Mouse (Mus musculus): ENCODE results near the gene Naaladl1. TPM values are rescaled to one million over a fixed set of nuclear protein-coding genes. Genes with fewer than 3 reads are reported as not detected.
A peak's percentile ranks its signal among the peaks of the same experiment; 100 is the strongest.
"Not testable (repeated sequence)": the region's sequence is repeated elsewhere in the genome, so short reads cannot be mapped to it uniquely, and the experiment has no call there.

Naaladl1 gene
- polyA plus RNA-seq, 1 experiment from 2014 or later = 0.32 TPM

- Histone ChIP-seq H3K27ac (replicated peaks) (no peak overlapping the region), H3K9ac (no peak overlapping the region), H3K4me1 (replicated peaks) (peaks cover 29% of the 10 kb centered on the region), H3K27me3 (no peaks in the 10 kb centered on the region), H3K9me3 (no peaks in the 10 kb centered on the region), H3K4me2 (no peak overlapping the region), H3K4me3 (no peak overlapping the region), H3K36me3 (peaks cover 13% of the 10 kb centered on the region; the same call in 1 of the 2 replicates)
- 33% methylated on average over 19 of the region's 19 CpGs for WGBS
- no peak for ATAC-seq (ENCODE audit: low read depth)
These were observed 16.2 kb downstream of the Naaladl1 start for GRCm38 (mm10) chr19:6121761-6122160.

- no peak overlapping the region for H3K4me3 ChIP-seq
- peaks cover 13% of the 10 kb centered on the region; the same call in 1 of the 2 replicates for H3K36me3 ChIP-seq
- no peak overlapping the region for H3K4me2 ChIP-seq
- 72% methylated on average over 8 of the region's 8 CpGs for WGBS
- H3K9me3 ChIP-seq = no peaks in the 10 kb centered on the region
- H3K9ac ChIP-seq = 0 out of 2 replicates have a peak overlapping the region, but pooled peaks have one; percentile 31
- no peak for ATAC-seq (ENCODE audit: low read depth)
- H3K4me1 ChIP-seq (replicated peaks) = peaks cover 22% of the 10 kb centered on the region
- no peaks in the 10 kb centered on the region for H3K27me3 ChIP-seq
- H3K27ac ChIP-seq (replicated peaks) = 0 out of 2 replicates have a peak overlapping the region, but pooled peaks have one; percentile 28
These were observed 17.7 kb downstream of the Naaladl1 start for GRCm38 (mm10) chr19:6123330-6123729.

- 77% methylated on average over 2 of the region's 2 CpGs for WGBS
- H3K4me3 ChIP-seq = no peak overlapping the region
- H3K9ac ChIP-seq = no peak overlapping the region
- H3K27me3 ChIP-seq = no peaks in the 10 kb centered on the region
- no peak overlapping the region for H3K4me2 ChIP-seq
- H3K36me3 ChIP-seq = peaks cover 13% of the 10 kb centered on the region; the same call in 1 of the 2 replicates
- peaks cover 14% of the 10 kb centered on the region for H3K4me1 ChIP-seq (replicated peaks)
- no peak for ATAC-seq (ENCODE audit: low read depth)
- H3K9me3 ChIP-seq = no peaks in the 10 kb centered on the region
- H3K27ac ChIP-seq (replicated peaks) = no peak overlapping the region
These were observed 19.3 kb downstream of the Naaladl1 start for GRCm38 (mm10) chr19:6124898-6125297.

GRCm38 (mm10) chr19:6126289-6126688 lies 20.7 kb downstream of the Naaladl1 start:
- Histone ChIP-seq H3K36me3 (peaks cover 5% of the 10 kb centered on the region; the same call in 1 of the 2 replicates), H3K27ac (replicated peaks) (no peak overlapping the region), H3K4me3 (no peak overlapping the region), H3K4me1 (replicated peaks) (peaks cover 14% of the 10 kb centered on the region), H3K27me3 (no peaks in the 10 kb centered on the region), H3K9me3 (no peaks in the 10 kb centered on the region), H3K4me2 (no peak overlapping the region), H3K9ac (no peak overlapping the region)
- ATAC-seq (ENCODE audit: low read depth) = no peak
- 22% methylated on average over 4 of the region's 4 CpGs for WGBS

GRCm38 (mm10) chr19:6126789-6127580 lies 21.4 kb downstream of the Naaladl1 start:
- H3K9me3 ChIP-seq = no peaks in the 10 kb centered on the region
- no peak for ATAC-seq (ENCODE audit: low read depth)
- no peaks in the 10 kb centered on the region for H3K36me3 ChIP-seq
- H3K4me1 ChIP-seq (replicated peaks) = peaks cover 14% of the 10 kb centered on the region
- WGBS = 74% methylated on average over 10 of the region's 10 CpGs
- H3K27me3 ChIP-seq = no peaks in the 10 kb centered on the region
- H3K9ac ChIP-seq = peak overlapping the region; percentile 77
- H3K27ac ChIP-seq (replicated peaks) = peak overlapping the region; percentile 93
- H3K4me3 ChIP-seq = peak overlapping the region; percentile 55
- peak overlapping the region; percentile 55 for H3K4me2 ChIP-seq

- Histone ChIP-seq H3K4me1 (replicated peaks) (peaks cover 14% of the 10 kb centered on the region), H3K9me3 (no peaks in the 10 kb centered on the region), H3K4me3 (peak within 1 kb of the TSS; percentile 55), H3K36me3 (0 out of 2 replicates have a peak, but pooled peaks cover 5% of the 10 kb centered on the region), H3K9ac (peak within 1 kb of the TSS; percentile 77), H3K4me2 (peak within 1 kb of the TSS; percentile 55), H3K27me3 (no peaks in the 10 kb centered on the region), H3K27ac (replicated peaks) (peak within 1 kb of the TSS; percentile 93)
- peak; percentile 95 for ATAC-seq (ENCODE audit: low read depth)
- under 1% methylated on average over 32 of the region's 32 CpGs for WGBS
These were observed 22.3 kb downstream of the Naaladl1 start, which contains the start of gene Snx15 for GRCm38 (mm10) chr19:6127760-6128341. Snx15 (minus strand) TSS chr19:6128304.

- H3K27ac ChIP-seq (replicated peaks); H3K4me2 ChIP-seq; H3K4me1 ChIP-seq (replicated peaks); H3K9me3 ChIP-seq; ATAC-seq (ENCODE audit: low read depth); H3K4me3 ChIP-seq; H3K27me3 ChIP-seq; H3K9ac ChIP-seq: not testable (repeated sequence)
- 76% methylated on average over 7 of the region's 7 CpGs for WGBS
- H3K36me3 ChIP-seq = peaks cover 23% of the 10 kb centered on the region
These were observed 25.0 kb downstream of the Naaladl1 start for GRCm38 (mm10) chr19:6130414-6131128.

GRCm38 (mm10) chr19:6132171-6132827 lies 26.7 kb downstream of the Naaladl1 start:
- H3K9me3 ChIP-seq = no peaks in the 10 kb centered on the region
- peaks cover 6% of the 10 kb centered on the region for H3K4me1 ChIP-seq (replicated peaks)
- no peak overlapping the region for H3K4me3 ChIP-seq
- WGBS = 80% methylated on average over 7 of the region's 7 CpGs
- ATAC-seq (ENCODE audit: low read depth) = no peak
- no peak overlapping the region for H3K4me2 ChIP-seq
- no peak overlapping the region for H3K27ac ChIP-seq (replicated peaks)
- peak overlapping the region; percentile 47 for H3K9ac ChIP-seq
- H3K36me3 ChIP-seq = peaks cover 40% of the 10 kb centered on the region
- no peaks in the 10 kb centered on the region for H3K27me3 ChIP-seq

GRCm38 (mm10) chr19:6133197-6133596 lies 27.6 kb downstream of the Naaladl1 start:
- not testable (repeated sequence) for H3K27ac ChIP-seq (replicated peaks); H3K4me3 ChIP-seq; H3K9ac ChIP-seq; H3K4me1 ChIP-seq (replicated peaks); H3K9me3 ChIP-seq; H3K27me3 ChIP-seq; ATAC-seq (ENCODE audit: low read depth); H3K4me2 ChIP-seq
- H3K36me3 ChIP-seq = peaks cover 48% of the 10 kb centered on the region
- 48% methylated on average over 1 of the region's 1 CpGs for WGBS

- H3K9me3 ChIP-seq = no peaks in the 10 kb centered on the region
- H3K36me3 ChIP-seq = peaks cover 48% of the 10 kb centered on the region
- H3K27me3 ChIP-seq = no peaks in the 10 kb centered on the region
- no peak overlapping the region for H3K9ac ChIP-seq
- H3K4me3 ChIP-seq = no peak overlapping the region
- H3K4me2 ChIP-seq = no peak overlapping the region
- ATAC-seq (ENCODE audit: low read depth) = no peak
- H3K4me1 ChIP-seq (replicated peaks) = peaks cover 11% of the 10 kb centered on the region
- no peak overlapping the region for H3K27ac ChIP-seq (replicated peaks)
- WGBS = 87% methylated on average over 3 of the region's 3 CpGs
These were observed 30.8 kb downstream of the Naaladl1 start for GRCm38 (mm10) chr19:6136397-6136796.

- Histone ChIP-seq H3K4me3 (peak overlapping the region; percentile 60), H3K27me3 (no peaks in the 10 kb centered on the region), H3K4me2 (peak overlapping the region; percentile 79), H3K9ac (peak overlapping the region; percentile 84), H3K4me1 (replicated peaks) (peaks cover 19% of the 10 kb centered on the region), H3K9me3 (0 out of 2 replicates have a peak, but pooled peaks cover 8% of the 10 kb centered on the region), H3K36me3 (peaks cover 34% of the 10 kb centered on the region), H3K27ac (replicated peaks) (peak overlapping the region; percentile 96)
- no peak for ATAC-seq (ENCODE audit: low read depth)
- WGBS = 94% methylated on average over 6 of the region's 6 CpGs
These were observed 34.1 kb downstream of the Naaladl1 start for GRCm38 (mm10) chr19:6139701-6140100.

All from neural tube, embryonic 13.5 days (tissue).